Mouse (Mus musculus): Measurements from ENCODE around the gene Ctsg. TPM values are rescaled to one million over a fixed set of nuclear protein-coding genes. Genes with fewer than 3 reads are reported as not detected.
"Not testable (repeated sequence)": the region's sequence is repeated elsewhere in the genome, so short reads cannot be mapped to it uniquely, and the experiment has no call there.

Gene Ctsg
- polyA plus RNA-seq, 1 experiment from 2014 or later: 0.57 TPM

- Histone ChIP-seq H3K4me1 (ENCODE audit: control insufficient read depth, insufficient read depth, low read length) (no peaks in the 10 kb centered on the region), H3K36me3 (ENCODE audit: control insufficient read depth, insufficient read depth, low read length) (no peaks in the 10 kb centered on the region), H3K27ac (replicated peaks; ENCODE audit: low read depth, low read length) (no peak overlapping the region), H3K9ac (ENCODE audit: low read depth, low read length) (no peak overlapping the region), H3K4me3 (ENCODE audit: low read depth, low read length) (no peak overlapping the region), H3K4me2 (ENCODE audit: low read depth, low read length) (no peak overlapping the region), H3K27me3 (replicated peaks; ENCODE audit: control insufficient read depth, insufficient read depth, low read length) (no peaks in the 10 kb centered on the region), H3K9me3 (ENCODE audit: control insufficient read depth, low read length) (no peaks in the 10 kb centered on the region)
- no peak for DNase-seq (ENCODE audit: low spot score)
- no peak for ATAC-seq (ENCODE audit: low read depth)
- 89% methylated on average over 5 of the region's 5 CpGs for WGBS
These were observed 2.6 kb upstream of the Ctsg start for GRCm38 (mm10) chr14:56105016-56105415.

GRCm38 (mm10) chr14:56103452-56103851 lies 1.1 kb upstream of the Ctsg start:
- no peaks in the 10 kb centered on the region for H3K36me3 ChIP-seq (ENCODE audit: control insufficient read depth, insufficient read depth, low read length)
- no peaks in the 10 kb centered on the region for H3K27me3 ChIP-seq (replicated peaks; ENCODE audit: control insufficient read depth, insufficient read depth, low read length)
- DNase-seq (ENCODE audit: low spot score) (no peak), ATAC-seq (ENCODE audit: low read depth) (no peak)
- H3K4me3 ChIP-seq (ENCODE audit: low read depth, low read length): no peak overlapping the region
- 64% methylated on average over 3 of the region's 3 CpGs for WGBS
- no peak overlapping the region for H3K9ac ChIP-seq (ENCODE audit: low read depth, low read length)
- H3K27ac ChIP-seq (replicated peaks; ENCODE audit: low read depth, low read length): no peak overlapping the region
- H3K4me1 ChIP-seq (ENCODE audit: control insufficient read depth, insufficient read depth, low read length): no peaks in the 10 kb centered on the region
- no peak overlapping the region for H3K4me2 ChIP-seq (ENCODE audit: low read depth, low read length)
- H3K9me3 ChIP-seq (ENCODE audit: control insufficient read depth, low read length): no peaks in the 10 kb centered on the region

- no peak for DNase-seq (ENCODE audit: low spot score)
- H3K9ac ChIP-seq (ENCODE audit: low read depth, low read length): no peak overlapping the region
- no peak overlapping the region for H3K27ac ChIP-seq (replicated peaks; ENCODE audit: low read depth, low read length)
- no peaks in the 10 kb centered on the region for H3K36me3 ChIP-seq (ENCODE audit: control insufficient read depth, insufficient read depth, low read length)
- ATAC-seq (ENCODE audit: low read depth): no peak
- H3K4me1 ChIP-seq (ENCODE audit: control insufficient read depth, insufficient read depth, low read length): no peaks in the 10 kb centered on the region
- no peak overlapping the region for H3K4me2 ChIP-seq (ENCODE audit: low read depth, low read length)
- WGBS: 79% methylated on average over 4 of the region's 4 CpGs
- H3K4me3 ChIP-seq (ENCODE audit: low read depth, low read length): no peak overlapping the region
- no peaks in the 10 kb centered on the region for H3K27me3 ChIP-seq (replicated peaks; ENCODE audit: control insufficient read depth, insufficient read depth, low read length)
- H3K9me3 ChIP-seq (ENCODE audit: control insufficient read depth, low read length): no peaks in the 10 kb centered on the region
These were observed 3.4 kb downstream of the Ctsg start for GRCm38 (mm10) chr14:56098940-56099339.

GRCm38 (mm10) chr14:56097597-56097996 lies 4.8 kb downstream of the Ctsg start:
- no peak overlapping the region for H3K4me2 ChIP-seq (ENCODE audit: low read depth, low read length)
- ATAC-seq (ENCODE audit: low read depth) (no peak), DNase-seq (ENCODE audit: low spot score) (no peak)
- H3K27ac ChIP-seq (replicated peaks; ENCODE audit: low read depth, low read length): no peak overlapping the region
- 79% methylated on average over 1 of the region's 1 CpGs for WGBS
- no peak overlapping the region for H3K9ac ChIP-seq (ENCODE audit: low read depth, low read length)
- no peaks in the 10 kb centered on the region for H3K27me3 ChIP-seq (replicated peaks; ENCODE audit: control insufficient read depth, insufficient read depth, low read length)
- no peaks in the 10 kb centered on the region for H3K4me1 ChIP-seq (ENCODE audit: control insufficient read depth, insufficient read depth, low read length)
- H3K4me3 ChIP-seq (ENCODE audit: low read depth, low read length): no peak overlapping the region
- H3K36me3 ChIP-seq (ENCODE audit: control insufficient read depth, insufficient read depth, low read length): no peaks in the 10 kb centered on the region
- H3K9me3 ChIP-seq (ENCODE audit: control insufficient read depth, low read length): no peaks in the 10 kb centered on the region

GRCm38 (mm10) chr14:56093353-56093752 lies 9.0 kb downstream of the Ctsg start:
- Histone ChIP-seq H3K4me2 (ENCODE audit: low read depth, low read length) (no peak overlapping the region), H3K4me1 (ENCODE audit: control insufficient read depth, insufficient read depth, low read length) (no peaks in the 10 kb centered on the region), H3K9me3 (ENCODE audit: control insufficient read depth, low read length) (no peaks in the 10 kb centered on the region), H3K36me3 (ENCODE audit: control insufficient read depth, insufficient read depth, low read length) (no peaks in the 10 kb centered on the region), H3K9ac (ENCODE audit: low read depth, low read length) (no peak overlapping the region), H3K4me3 (ENCODE audit: low read depth, low read length) (no peak overlapping the region), H3K27ac (replicated peaks; ENCODE audit: low read depth, low read length) (no peak overlapping the region), H3K27me3 (replicated peaks; ENCODE audit: control insufficient read depth, insufficient read depth, low read length) (no peaks in the 10 kb centered on the region)
- ATAC-seq (ENCODE audit: low read depth): no peak
- 79% methylated on average over 2 of the region's 2 CpGs for WGBS
- no peak for DNase-seq (ENCODE audit: low spot score)

- H3K27me3 ChIP-seq (replicated peaks; ENCODE audit: control insufficient read depth, insufficient read depth, low read length): no peaks in the 10 kb centered on the region
- H3K4me2 ChIP-seq (ENCODE audit: low read depth, low read length): no peak overlapping the region
- DNase-seq (ENCODE audit: low spot score) (no peak), ATAC-seq (ENCODE audit: low read depth) (no peak)
- no peaks in the 10 kb centered on the region for H3K9me3 ChIP-seq (ENCODE audit: control insufficient read depth, low read length)
- H3K4me3 ChIP-seq (ENCODE audit: low read depth, low read length): no peak overlapping the region
- no peak overlapping the region for H3K9ac ChIP-seq (ENCODE audit: low read depth, low read length)
- 76% methylated on average over 3 of the region's 3 CpGs for WGBS
- H3K36me3 ChIP-seq (ENCODE audit: control insufficient read depth, insufficient read depth, low read length): no peaks in the 10 kb centered on the region
- no peaks in the 10 kb centered on the region for H3K4me1 ChIP-seq (ENCODE audit: control insufficient read depth, insufficient read depth, low read length)
- no peak overlapping the region for H3K27ac ChIP-seq (replicated peaks; ENCODE audit: low read depth, low read length)
These were observed 15.7 kb downstream of the Ctsg start for GRCm38 (mm10) chr14:56086711-56087110.

GRCm38 (mm10) chr14:56085167-56085566 lies 17.2 kb downstream of the Ctsg start, which contains the start of gene Mcpt8:
Mcpt8 (minus strand) TSS chr14:56085273.
- Histone ChIP-seq H3K4me2 (ENCODE audit: low read depth, low read length) (no peak within 1 kb of the TSS), H3K27me3 (replicated peaks; ENCODE audit: control insufficient read depth, insufficient read depth, low read length) (no peaks in the 10 kb centered on the region), H3K36me3 (ENCODE audit: control insufficient read depth, insufficient read depth, low read length) (no peaks in the 10 kb centered on the region), H3K9ac (ENCODE audit: low read depth, low read length) (no peak within 1 kb of the TSS), H3K9me3 (ENCODE audit: control insufficient read depth, low read length) (no peaks in the 10 kb centered on the region), H3K27ac (replicated peaks; ENCODE audit: low read depth, low read length) (no peak within 1 kb of the TSS), H3K4me1 (ENCODE audit: control insufficient read depth, insufficient read depth, low read length) (no peaks in the 10 kb centered on the region), H3K4me3 (ENCODE audit: low read depth, low read length) (no peak within 1 kb of the TSS)
- WGBS: 94% methylated on average over 2 of the region's 2 CpGs
- no peak for DNase-seq (ENCODE audit: low spot score)
- no peak for ATAC-seq (ENCODE audit: low read depth)

GRCm38 (mm10) chr14:56082016-56082415 lies 20.4 kb downstream of the Ctsg start:
- H3K36me3 ChIP-seq (ENCODE audit: control insufficient read depth, insufficient read depth, low read length): no peaks in the 10 kb centered on the region
- no peaks in the 10 kb centered on the region for H3K27me3 ChIP-seq (replicated peaks; ENCODE audit: control insufficient read depth, insufficient read depth, low read length)
- no peak overlapping the region for H3K9ac ChIP-seq (ENCODE audit: low read depth, low read length)
- no peaks in the 10 kb centered on the region for H3K4me1 ChIP-seq (ENCODE audit: control insufficient read depth, insufficient read depth, low read length)
- no peak for DNase-seq (ENCODE audit: low spot score)
- no peaks in the 10 kb centered on the region for H3K9me3 ChIP-seq (ENCODE audit: control insufficient read depth, low read length)
- ATAC-seq (ENCODE audit: low read depth): no peak
- no peak overlapping the region for H3K4me2 ChIP-seq (ENCODE audit: low read depth, low read length)
- no peak overlapping the region for H3K4me3 ChIP-seq (ENCODE audit: low read depth, low read length)
- 90% methylated on average over 4 of the region's 4 CpGs for WGBS
- no peak overlapping the region for H3K27ac ChIP-seq (replicated peaks; ENCODE audit: low read depth, low read length)

- not testable (repeated sequence) for H3K36me3 ChIP-seq (ENCODE audit: control insufficient read depth, insufficient read depth, low read length); H3K4me1 ChIP-seq (ENCODE audit: control insufficient read depth, insufficient read depth, low read length); H3K9ac ChIP-seq (ENCODE audit: low read depth, low read length); H3K9me3 ChIP-seq (ENCODE audit: control insufficient read depth, low read length); H3K27me3 ChIP-seq (replicated peaks; ENCODE audit: control insufficient read depth, insufficient read depth, low read length); H3K4me3 ChIP-seq (ENCODE audit: low read depth, low read length); ATAC-seq (ENCODE audit: low read depth); H3K4me2 ChIP-seq (ENCODE audit: low read depth, low read length); H3K27ac ChIP-seq (replicated peaks; ENCODE audit: low read depth, low read length); DNase-seq (ENCODE audit: low spot score)
- WGBS: 67% methylated on average over 3 of the region's 3 CpGs
These were observed 40.2 kb downstream of the Ctsg start, which contains the start of gene Mcpt4 for GRCm38 (mm10) chr14:56062213-56062612. Mcpt4 (minus strand) TSS chr14:56062313.

All from embryonic facial prominence, embryonic 14.5 days (tissue).